Mouse (Mus musculus) lung, postnatal 36 days (tissue): ENCODE measurements at regions not wholly inside any gene's neighbourhood (a gene's known extent, or its start where the extent isn't known, plus 50 kb on each side); places are given as distances from the start of the nearest gene placed in this dataset.

ENCODE experiments used
- DNase-seq: peaks from one replicate; pipeline ENCODE4 v3.0.0; 2022; ENCODE audit warnings: mixed read lengths

DNA sequence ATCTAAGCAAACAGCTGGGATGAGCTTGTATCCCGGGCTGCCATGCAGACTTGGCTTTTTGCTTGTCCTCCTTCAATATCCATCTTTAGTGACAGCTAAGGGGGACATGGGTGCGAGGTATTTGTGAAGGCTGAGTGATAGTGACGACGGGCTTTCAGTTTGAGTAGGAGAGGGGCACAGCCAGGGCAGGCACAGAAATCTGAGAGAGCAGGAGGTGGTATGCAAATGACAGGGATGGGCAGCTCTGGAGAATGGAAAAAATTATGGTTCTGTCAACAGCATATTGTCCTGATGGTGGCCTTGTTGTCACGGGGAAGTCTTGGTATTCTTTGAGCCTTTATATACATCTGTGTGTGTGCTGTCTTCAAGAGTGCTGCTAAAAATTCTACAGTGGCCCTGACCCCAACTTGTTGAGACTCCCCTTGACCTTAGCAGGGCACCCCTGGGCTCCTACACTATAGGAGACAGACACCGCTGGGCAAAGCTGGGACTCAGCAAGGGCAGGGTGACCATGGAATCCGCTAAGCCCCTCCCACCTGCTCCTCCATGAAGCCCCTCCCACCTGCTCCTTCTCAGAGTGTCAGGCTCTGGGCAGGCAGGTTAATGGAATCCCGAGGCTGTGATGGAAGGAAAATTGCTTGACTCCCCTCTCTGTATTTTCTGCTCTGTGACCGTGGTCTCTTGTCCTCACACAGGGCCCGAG lies 156.1 kb downstream of the Matn1 start:
- DNase-seq = peak; percentile 1

DNA sequence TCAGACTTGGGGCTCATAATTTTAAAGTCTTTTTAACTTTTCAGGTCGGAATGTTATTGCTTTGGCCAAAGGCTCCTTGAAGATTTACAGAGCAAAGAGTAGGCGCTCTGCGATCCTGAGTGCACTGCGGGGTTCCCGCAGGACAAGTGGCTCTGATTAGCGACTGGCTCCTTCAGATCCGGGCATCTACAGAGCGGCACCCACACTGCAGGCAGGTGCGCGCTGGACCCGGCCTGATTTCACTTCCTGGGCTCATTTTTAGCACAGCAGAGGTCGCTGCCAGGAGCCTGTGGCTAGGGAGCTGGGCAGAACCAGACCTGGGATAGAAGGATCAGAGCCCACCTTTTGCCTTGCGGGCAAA lies 156.6 kb downstream of the Matn1 start:
- no peak for DNase-seq

DNA sequence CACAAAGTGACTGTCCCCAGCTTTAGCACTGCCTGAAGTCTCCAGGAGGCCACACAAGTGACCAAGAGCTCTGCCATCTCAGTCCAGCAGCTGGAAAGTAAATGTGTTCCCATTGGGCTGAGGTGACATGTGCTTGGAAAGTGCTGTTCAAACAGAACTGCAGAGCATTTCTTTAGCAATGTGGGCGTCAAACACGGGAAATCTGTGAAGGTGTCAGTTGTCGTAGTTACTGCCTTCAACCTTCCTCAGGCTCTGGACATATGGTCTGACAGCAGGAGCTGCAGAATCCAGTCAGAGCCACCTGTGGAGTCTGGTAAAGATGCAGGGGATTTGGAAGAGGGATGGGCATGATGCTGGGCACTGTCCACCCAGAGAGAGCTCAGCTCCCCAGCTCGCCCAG lies 158.0 kb downstream of the Matn1 start:
- no peak for DNase-seq

DNA sequence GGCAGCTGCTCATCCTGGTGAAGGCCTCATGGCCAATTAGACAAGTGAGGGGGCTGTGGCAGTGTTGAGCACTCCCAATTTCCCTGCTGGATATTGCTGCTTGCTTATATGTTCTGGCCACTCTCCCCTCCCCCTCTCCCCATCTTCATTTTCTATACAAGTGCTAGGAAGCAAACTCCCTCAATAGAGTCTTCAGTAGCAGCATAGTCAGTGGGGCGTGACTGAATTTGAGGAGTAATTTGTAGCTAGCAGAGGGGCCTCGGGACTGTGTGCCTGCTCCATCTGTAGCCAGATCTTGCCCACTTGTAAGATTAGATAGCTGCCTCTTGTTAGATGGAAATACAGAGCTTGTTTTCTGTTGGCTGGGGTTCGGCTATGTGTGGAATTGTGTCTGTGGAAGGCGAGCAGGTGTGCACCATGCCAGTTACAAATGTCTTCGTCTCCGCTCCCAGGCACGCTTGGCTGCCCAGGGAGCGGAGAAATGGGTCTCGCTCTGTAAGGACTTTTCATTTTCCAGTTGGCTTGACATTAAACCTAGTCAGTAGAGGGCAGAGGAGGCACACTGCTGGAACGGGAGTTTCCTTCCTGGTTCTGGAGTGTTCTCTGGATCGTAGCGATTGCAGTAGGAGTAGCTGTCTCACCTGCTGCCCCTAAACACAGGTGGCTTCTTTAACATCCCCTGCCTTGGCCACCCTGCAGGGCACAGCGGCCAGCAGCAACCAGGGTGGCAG lies 163.1 kb downstream of the Matn1 start:
- no peak for DNase-seq

DNA sequence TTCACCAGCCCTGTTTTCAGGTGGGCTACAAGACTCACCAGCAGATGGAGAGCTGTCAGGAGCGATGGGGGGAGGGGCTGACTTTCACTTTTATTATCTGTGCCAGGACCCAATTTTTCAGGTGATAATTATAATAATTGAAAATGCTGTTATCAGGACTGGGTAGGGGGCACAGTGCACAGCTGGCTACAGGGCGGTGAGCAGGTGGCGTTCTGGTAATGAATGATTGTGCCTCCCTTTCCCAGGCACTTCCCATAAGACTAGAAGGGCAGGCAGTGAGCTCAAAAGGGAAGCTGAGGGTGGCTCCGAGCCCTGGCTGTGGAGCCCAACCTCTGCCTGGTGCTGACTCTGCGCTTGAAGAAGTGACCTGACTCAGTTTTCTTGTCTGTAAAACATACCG lies 168.4 kb downstream of the Matn1 start:
- DNase-seq = no peak

DNA sequence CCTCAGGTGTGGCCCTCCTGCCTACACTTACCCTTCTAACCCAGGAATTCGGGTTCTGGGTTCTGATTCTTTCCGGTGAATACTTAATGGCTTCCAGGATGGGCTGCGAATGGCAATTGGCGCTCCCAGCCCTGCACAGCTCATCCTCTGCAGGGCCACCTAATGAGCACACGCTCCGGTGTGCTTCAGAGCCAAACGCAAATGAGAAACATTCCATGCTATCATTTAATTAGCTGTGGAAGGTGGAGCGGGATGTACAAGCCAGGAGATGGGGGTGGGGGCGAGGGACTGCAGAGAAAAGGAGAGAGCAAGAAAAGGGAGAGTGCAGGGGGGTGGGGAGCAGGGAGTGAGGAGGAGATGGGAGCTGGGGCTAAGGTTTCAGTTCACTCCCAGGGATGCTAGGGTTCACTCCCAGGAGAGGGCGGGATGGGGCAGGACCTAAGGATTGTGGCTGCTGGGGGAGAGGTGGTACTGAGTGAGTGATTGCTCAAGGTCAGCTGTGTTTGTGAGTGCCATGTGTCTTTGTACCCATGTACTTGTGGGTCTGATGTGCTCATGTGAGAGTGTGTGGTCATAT lies 169.6 kb downstream of the Matn1 start:
- DNase-seq = no peak

DNA sequence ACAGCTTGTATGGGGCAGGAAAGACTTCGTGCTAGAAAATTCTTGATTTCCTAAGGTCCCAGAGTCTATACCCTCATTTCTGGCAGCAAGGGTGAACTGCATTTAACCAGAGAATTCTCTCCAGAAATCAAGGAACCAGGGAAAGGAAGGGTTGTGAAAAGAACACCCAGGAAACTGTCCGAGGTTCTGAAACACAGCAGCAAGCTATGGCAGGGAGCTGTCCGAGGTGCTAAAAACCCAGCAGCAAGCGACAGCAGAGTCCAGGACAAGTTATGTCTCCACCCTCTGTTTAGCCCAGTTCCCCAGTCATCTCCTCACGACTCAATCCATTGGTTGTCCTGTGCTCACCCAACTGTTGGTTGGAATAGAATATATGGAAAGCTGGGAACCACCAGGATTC lies 171.1 kb downstream of the Matn1 start:
- peak; percentile 72 for DNase-seq

DNA sequence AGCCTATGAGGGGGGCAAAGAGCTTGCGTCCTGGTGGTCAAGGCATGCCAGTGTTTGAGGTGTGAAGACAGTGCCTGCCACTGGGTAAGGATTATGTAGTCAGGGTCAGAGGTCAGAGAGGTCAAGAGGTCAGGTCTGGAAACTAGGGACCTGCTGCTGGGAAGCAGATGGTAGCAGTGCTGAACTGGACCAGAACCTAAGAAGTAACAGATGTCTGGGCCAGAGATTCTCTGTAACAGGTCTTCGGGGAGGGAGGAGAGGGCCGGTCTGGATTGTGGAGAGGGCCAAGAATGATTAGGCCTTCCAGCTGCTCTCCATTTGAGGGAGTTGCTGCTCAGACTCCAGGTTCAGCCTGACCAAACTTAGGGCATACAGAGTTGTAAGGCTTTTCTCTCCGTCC lies 174.4 kb downstream of the Matn1 start:
- DNase-seq = no peak

DNA sequence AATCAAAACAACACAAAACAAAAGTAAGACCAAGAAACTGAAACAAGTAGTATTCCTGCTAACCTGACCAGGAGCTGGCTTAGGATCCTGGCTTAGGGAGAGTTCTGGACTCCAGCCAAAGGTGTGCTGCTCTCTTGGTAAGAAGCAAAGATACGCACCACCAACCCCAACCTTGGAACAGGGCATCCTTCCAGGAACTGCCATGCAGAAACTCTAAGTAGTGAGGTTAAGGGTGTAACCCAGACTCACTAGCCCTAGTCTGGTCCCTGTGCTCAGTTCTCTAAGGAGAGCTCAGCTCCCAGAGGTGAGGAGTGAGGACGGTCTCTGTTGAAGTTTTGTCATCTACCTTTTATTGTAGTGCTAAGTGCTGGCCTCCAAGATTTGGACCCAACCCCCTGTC lies 175.4 kb downstream of the Matn1 start:
- no peak for DNase-seq

DNA sequence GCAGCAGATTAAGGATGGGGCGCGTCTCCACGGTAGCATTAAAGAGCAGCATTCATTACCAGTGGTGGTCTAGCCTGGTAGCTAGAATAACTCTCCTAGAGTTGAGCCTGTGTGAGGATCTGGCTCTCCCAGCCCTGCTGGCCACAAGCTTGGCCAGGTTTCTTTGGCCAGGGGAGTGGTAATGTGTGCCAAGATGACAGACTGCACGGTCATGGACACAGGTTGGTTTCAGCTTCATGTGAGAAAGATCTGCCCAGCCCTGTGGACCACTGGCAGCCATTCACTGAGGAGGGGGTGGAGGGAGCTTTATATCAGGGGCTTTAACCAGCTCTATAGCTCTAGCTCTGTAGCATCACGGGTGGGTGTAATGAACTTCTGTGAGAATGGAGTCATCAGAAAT lies 176.5 kb downstream of the Matn1 start:
- no peak for DNase-seq

DNA sequence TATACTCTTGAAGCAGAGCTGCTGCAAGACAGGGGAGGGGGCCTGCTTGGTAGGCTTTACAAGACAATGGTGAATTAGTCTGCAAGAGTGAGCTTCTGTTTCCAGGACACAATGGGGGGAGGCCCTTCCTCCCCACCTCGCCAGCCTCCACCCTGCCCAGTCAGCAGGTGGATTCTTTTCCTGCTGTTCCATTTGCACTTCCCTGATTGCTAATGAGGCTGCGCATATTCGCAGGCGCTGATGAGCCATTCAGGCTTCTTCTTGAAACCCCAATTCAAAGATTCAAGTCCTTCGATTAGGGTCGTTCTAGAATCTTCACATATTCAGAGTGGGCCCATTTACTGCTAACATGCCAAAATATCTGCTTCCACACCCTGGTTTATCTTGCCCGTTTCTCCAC lies 181.8 kb downstream of the Matn1 start:
- no peak for DNase-seq

DNA sequence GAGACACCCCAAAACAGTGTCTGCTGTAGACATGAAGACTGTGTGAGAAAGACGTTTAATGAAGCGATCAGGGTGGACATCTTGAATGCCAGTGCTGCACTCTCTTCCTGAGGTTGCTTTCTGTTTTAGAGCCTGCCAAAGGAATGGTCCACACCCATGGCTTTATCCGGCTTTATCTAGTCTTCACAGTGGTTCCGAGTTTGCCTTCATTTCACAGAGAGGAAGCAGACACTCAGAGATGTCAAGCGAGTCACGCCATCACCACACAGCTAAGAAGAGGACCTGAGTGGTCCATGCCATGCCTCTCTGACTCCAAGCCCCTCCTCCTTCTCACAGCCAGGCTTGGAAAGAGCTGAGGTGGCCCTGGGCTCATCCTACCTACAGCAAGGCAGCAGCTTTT lies 182.7 kb downstream of the Matn1 start:
- no peak for DNase-seq

DNA sequence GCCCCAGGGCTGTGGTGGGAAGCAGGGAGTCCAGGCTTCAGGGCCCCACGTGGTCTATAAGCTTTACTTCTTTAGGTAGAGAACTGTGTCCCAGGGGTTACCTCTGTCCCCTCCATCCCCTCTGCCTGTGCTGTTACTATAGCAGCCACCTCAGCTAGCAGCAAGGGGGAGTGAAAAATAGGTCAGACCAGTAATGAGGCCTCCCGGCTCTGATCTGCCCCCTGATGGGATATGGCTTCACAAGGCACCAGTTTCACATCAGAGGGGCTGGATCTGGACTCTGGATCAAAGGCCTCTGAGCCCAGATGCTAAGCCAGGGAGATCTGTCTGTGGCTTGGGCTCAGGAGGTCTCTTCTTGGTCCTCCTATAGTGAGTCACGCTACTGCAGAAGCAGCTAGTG lies 184.5 kb downstream of the Matn1 start:
- DNase-seq = no peak

DNA sequence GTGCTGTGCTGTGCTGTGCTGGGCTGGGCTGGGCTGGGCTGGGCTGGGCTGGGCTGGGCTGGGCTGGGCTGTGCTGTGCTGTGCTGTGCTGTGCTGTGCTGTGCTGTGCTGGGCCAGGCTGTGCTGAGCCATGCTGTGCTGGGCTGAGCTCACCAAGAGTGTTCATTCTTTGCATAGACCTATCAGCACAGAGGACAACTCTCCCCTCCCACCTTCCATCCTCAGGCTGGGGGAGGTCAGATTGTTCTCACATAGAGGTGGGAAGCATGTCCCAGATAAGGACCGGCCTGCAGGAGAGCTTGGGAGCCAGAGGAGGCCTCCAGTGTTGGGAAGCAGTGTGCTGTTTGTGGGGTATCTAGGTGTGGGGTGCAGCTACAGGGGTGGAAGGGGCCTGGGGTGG lies 188.0 kb downstream of the Matn1 start:
- no peak for DNase-seq

DNA sequence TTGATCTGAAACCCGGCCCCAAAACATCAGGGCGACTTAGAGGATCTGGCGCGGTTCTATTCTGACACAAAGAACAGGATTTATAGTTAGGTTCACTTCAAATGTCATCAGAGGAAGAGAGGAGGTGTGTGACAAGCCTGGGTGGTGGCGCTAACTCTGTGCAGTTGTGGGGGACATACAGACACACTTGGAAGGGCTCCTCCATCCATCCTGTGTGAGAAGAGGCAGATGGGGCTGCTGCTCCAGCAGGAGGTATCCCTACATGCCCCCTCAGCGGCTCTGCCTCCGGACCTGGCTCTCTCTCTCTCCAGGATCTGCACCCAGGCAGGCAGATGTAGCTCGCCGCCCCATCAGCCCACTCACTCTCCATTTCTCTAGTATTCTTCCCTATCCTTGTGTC lies 188.6 kb downstream of the Matn1 start:
- no peak for DNase-seq

DNA sequence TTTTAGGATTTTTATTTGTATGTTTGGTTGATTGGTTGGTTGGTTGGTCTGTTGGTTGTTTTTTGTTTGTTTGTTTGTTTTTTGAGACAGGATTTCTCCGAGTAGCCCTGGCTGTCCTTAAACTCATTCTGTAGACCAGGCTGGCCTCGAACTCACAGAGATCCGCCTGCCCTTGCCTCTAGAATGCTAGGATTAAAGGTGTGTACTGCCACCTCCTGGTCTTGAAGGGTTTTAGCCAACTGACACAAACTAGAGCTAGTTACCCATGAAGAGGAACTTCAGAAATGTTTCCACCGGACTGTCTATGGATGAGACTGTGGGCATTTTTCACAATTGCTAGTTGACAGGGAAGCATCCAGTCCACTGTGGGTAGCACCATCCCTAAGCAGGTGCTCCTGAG lies 191.7 kb downstream of the Matn1 start:
- no peak for DNase-seq

DNA sequence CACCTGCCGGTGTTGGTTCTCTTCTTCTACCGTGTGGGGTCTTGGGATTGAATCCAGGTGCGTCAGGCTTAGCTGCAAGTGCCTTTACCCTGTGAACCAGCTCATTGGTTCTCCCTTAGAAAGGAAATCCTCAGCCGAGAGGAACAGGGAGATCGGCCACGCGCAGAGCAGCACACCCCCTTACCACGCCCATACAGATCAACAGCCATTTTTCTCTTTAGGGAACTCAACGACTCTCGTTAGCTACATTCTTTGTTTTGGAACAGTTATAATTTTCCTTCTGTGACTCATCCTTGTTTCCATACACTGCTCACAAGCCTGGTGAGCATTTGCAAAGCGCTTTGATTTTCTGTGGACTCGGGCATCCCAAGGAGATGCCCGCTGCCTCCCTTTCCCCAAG lies 194.7 kb downstream of the Matn1 start:
- no peak for DNase-seq

DNA sequence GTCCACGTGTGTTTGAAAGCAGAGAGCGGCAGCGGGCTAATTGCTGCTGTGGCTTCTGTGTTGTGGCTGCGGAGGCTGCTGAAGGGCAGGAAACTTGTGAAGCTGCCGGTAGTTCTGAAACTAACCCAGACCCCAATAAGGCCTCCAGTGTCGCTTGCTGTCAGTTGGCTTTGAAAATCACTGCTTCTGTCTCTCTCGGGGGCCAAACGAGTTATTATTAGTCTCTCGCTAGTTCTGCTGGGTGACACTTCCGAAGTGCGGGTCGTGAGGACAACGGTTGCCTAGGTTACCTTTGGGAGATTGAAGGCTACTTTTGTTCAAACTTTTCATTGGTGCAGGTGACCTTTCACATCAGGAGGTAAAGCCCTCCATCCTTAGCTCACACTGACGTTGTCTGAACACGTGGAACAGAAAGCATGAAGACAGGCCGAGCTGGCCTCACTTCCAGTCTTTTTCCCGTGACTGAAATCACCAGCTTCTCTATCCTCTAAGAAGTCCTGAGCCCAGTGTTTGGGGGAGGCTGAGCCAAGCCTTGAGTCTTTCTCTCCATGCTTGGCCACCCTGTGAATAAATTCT lies 197.8 kb downstream of the Matn1 start:
- DNase-seq = no peak

DNA sequence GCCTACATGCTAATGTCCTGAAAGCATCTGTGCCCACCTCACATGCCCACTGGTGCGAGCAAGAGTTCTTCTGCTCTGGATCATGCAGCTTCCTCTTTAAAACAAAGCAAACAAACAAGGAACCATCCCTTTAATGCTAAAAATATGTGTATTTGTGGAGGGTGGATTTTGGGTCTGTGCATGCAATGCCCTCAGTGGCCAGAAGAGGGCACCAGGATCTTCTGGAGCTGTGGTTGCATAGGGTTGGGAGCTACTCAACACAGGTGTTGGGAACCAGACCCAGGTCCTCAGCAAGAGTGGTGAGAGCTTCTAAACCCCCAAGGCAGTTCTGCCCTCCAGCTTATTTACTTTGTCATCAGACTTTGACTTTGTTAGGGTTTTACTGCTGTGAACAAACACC lies 201.3 kb downstream of the Matn1 start:
- DNase-seq = no peak

DNA sequence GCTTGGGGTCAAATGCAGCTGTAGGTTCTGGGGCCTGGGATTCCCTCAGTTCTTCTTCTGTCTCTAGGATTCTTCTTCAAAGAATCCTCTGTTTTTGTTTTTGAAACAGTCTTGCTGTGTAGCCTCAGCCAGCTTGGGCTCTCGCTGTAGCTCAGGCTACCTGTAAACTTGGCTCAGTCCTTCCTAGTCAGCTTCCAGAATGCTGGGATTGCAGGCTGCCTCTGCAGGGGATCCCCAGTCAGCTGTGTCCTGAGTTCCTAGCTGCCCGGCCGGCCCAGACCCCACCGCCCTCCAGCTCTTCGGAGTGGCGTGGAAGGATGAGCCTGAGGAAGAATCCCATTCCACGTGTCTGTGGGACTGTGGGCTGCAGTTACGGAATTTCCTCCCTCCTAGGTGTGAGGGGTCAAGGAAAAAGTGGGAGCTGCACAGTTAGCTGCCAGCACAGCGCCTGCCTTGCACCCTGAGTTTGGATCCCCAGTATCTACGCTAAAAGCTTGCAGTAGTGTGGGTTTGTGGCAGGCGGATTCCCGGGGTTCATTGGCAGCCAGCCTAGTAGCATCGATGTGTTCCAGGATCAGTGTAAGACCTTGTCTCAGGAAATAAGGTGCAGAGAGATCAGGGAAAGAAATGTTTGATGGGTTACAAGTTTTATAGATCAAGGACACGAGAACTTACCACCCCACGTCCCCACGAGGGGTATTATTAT lies 204.0 kb downstream of the Matn1 start:
- DNase-seq = no peak

DNA sequence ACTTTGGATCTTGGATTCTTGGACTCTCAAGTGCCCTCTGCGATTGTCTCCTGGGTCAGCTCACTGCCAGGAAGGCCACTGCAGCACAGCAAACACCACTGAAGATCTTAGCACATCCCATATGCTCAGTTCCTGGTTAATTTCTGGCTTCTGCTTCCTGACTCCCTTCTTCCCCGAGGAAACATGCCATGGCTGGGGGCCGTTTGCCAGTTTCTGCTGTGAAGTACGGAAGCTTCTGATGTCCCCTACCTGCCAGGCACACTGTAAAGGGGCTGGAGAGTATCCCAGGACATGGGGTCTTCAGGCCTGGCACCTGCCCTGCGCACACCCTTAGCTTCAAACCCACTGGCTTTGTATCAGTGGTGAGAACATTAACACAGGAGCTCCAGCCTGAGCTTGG lies 205.3 kb downstream of the Matn1 start:
- no peak for DNase-seq

DNA sequence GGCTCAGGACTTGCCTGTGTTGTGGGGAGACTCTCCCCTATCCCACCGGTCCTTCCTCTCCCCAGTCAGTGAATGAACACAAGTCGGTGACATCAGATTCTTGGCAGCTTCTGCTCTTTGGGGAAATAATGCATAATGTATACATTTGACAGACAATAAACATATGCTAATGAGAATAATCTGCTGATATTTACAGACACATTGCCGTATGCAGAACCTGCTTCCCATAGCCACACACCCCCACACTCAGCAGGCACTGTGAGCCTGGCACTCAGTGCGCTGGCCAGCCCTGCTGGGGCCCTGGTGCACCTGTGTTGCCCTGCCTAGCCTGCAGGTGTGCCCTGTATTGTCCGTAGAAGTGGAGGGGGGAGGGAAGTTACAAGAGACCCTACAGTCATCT lies 215.5 kb downstream of the Matn1 start:
- no peak for DNase-seq

DNA sequence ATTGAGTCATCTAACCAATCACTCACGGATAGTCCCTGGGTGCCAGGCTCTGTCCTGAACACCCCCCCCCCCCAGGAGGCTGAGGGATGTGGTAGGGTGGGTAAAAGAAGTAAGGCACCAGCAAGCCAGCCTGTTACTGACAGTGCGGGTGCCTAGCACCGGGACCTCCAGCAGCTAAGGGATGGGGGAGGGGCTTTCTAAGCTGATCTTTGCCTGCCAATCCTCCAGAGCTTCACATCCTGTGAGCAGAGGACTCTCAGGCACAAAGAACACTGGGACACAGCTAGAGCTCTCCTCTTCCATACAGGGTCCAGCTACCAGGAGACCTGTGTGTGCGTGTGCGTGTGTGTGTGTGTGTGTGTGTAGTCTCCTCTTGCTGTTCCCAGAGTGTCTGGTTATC lies 215.9 kb downstream of the Matn1 start:
- no peak for DNase-seq

DNA sequence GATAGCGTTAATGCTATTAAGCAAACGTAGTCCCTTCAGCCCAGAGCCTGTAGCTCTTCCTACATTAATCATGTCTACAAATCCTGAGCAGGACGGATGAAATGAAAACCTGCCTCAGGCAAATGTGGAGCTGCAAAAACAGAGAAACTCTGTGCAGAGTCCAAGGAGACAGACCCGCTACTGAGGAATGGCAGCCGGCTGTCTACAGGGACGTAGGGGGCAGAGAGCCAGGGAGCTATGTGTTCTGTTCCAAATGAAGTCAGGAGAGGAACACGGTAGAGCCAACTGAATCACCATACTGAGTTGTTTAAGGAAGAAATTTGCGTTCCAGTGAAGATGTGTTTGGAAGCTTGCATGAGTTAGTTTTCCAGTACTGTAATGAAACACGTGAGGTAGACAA lies 217.3 kb downstream of the Matn1 start:
- DNase-seq = peak; percentile 7
